Mouse (Mus musculus) heart, postnatal 0 days (tissue): ENCODE data around the gene Entpd1. TPM values are rescaled to one million over a fixed set of nuclear protein-coding genes. Genes with fewer than 3 reads are reported as not detected.

ENCODE experiments used
- ATAC-seq: fragments of 200-750 bp; cut with Nextera tagmentation; 2 replicates; pipeline ENCODE4 v1.8.0; 2017; ENCODE audit warnings: low read depth, moderate number of reproducible peaks, moderate library complexity; ENCODE audit not compliant: insufficient read depth
- DNase-seq: peaks from one replicate; pipeline ENCODE4 v3.0.0-alpha.2; 2016; ENCODE audit warnings: low spot score
- H3K27ac ChIP-seq: fragments of 300-500 bp; sonication (generic); 2 replicates; pipeline ENCODE4 v1.5.1; 2014; ENCODE audit warnings: low read depth, mild to moderate bottlenecking
- H3K27me3 ChIP-seq: fragments of 300-500 bp; sonication (generic); 2 replicates; pipeline ENCODE4 v1.6.1; 2014; ENCODE audit warnings: low read length, mixed read lengths; ENCODE audit not compliant: control insufficient read depth, insufficient read depth
- H3K36me3 ChIP-seq: fragments of 300-500 bp; sonication (generic); replicated peaks from 2 replicates; pipeline ENCODE4 v1.6.1; 2014; ENCODE audit warnings: low read length, mixed read lengths; ENCODE audit not compliant: control insufficient read depth, insufficient read depth
- H3K4me1 ChIP-seq: fragments of 300-500 bp; sonication (generic); 2 replicates; pipeline ENCODE4 v1.6.1; 2014; ENCODE audit warnings: antibody characterized with exemption; ENCODE audit not compliant: control insufficient read depth, insufficient read depth
- H3K4me2 ChIP-seq: fragments of 300-500 bp; sonication (generic); 2 replicates; pipeline ENCODE4 v1.6.1; 2014; ENCODE audit warnings: low read depth, mild to moderate bottlenecking, low read length, moderate library complexity
- H3K4me3 ChIP-seq: fragments of 300-500 bp; sonication (generic); 2 replicates; pipeline ENCODE4 v1.5.1; 2014; ENCODE audit warnings: low read depth, low read length
- H3K9ac ChIP-seq: fragments of 300-500 bp; sonication (generic); replicated peaks from 2 replicates; pipeline ENCODE4 v1.6.1; 2014; ENCODE audit warnings: low read depth, low read length, mixed read lengths
- H3K9me3 ChIP-seq: fragments of 300-500 bp; sonication (generic); replicated peaks from 2 replicates; pipeline ENCODE4 v1.6.1; 2016; ENCODE audit warnings: low read length; ENCODE audit not compliant: control insufficient read depth
- CTCF ChIP-seq: IDR thresholded peaks from 2 replicates; pipeline ENCODE4 v1.5.1; 2016; ENCODE audit warnings: antibody characterized with exemption, control low read depth, low read depth
- EP300 ChIP-seq: IDR thresholded peaks from 2 replicates; pipeline ENCODE4 v1.6.1; 2016; ENCODE audit warnings: antibody characterized with exemption, low read depth
- WGBS: fragments of 180-500 bp; shearing (Covaris S2); extraction: QIAGEN DNeasy Blood & Tissue Kit; methylation state at CpG from one replicate; pipeline ENCODE4 v1.1.7; 2014; 5-methylcytosine and 5-hydroxymethylcytosine counted together
- polyA plus RNA-seq: library from polyadenylated mRNA; unstranded; fragments of >200 nt; fragmentation: Nextera tagmentation; extraction: Ambion mirVana; gene quantifications from 2 replicates; pipeline ENCODE4 v1.2.1, GENCODE M21; 2015
- total RNA-seq: library from RNA; depleted of rRNA; stranded (reverse); fragments of >200 nt; gene quantifications from 2 replicates; pipeline ENCODE4 v1.2.3, GENCODE M21; 2014; ENCODE audit warnings: low replicate concordance

Gene Entpd1
- total and polyA plus RNA-seq, 2 experiments from 2014 or later = 10.3 to 31.7 TPM

GRCm38 (mm10) chr19:40646379-40646778 lies 34.2 kb downstream of the Entpd1 start:
- TF ChIP-seq CTCF = no peak
- no peak for TF ChIP-seq EP300
- H3K27ac ChIP-seq = no peak overlapping the region
- H3K4me2 ChIP-seq = no peak overlapping the region
- 54% methylated on average over 6 of the region's 6 CpGs for WGBS
- no peaks in the 10 kb centered on the region for H3K36me3 ChIP-seq
- no peak overlapping the region for H3K9ac ChIP-seq
- no peaks in the 10 kb centered on the region for H3K27me3 ChIP-seq
- H3K4me3 ChIP-seq = no peak overlapping the region
- no peak for ATAC-seq
- H3K9me3 ChIP-seq = no peaks in the 10 kb centered on the region
- no peak for DNase-seq
- no peaks in the 10 kb centered on the region for H3K4me1 ChIP-seq

- H3K27me3 ChIP-seq = no peaks in the 10 kb centered on the region
- H3K36me3 ChIP-seq = no peaks in the 10 kb centered on the region
- 53% methylated on average over 9 of the region's 9 CpGs for WGBS
- TF ChIP-seq EP300 (peak; percentile 59; the same call in 1 of the 2 replicates), CTCF (no peak)
- no peaks in the 10 kb centered on the region for H3K9me3 ChIP-seq
- no peaks in the 10 kb centered on the region for H3K4me1 ChIP-seq
- H3K27ac ChIP-seq = peak overlapping the region; percentile 67
- H3K4me3 ChIP-seq = no peak overlapping the region
- DNase-seq (peak; percentile 51), ATAC-seq (peak; percentile 81)
- H3K4me2 ChIP-seq = no peak overlapping the region
- no peak overlapping the region for H3K9ac ChIP-seq
Measured at GRCm38 (mm10) chr19:40647319-40648158, 35.4 kb downstream of the Entpd1 start.

- Histone ChIP-seq H3K4me1 (no peaks in the 10 kb centered on the region), H3K27ac (peak overlapping the region; percentile 26; the same call in 1 of the 2 replicates), H3K27me3 (no peaks in the 10 kb centered on the region), H3K4me2 (no peak overlapping the region), H3K9me3 (no peaks in the 10 kb centered on the region), H3K9ac (no peak overlapping the region), H3K36me3 (no peaks in the 10 kb centered on the region), H3K4me3 (no peak overlapping the region)
- WGBS = 32% methylated on average over 5 of the region's 5 CpGs
- DNase-seq (no peak), ATAC-seq (no peak)
- TF ChIP-seq EP300 (no peak), CTCF (no peak)
Measured at GRCm38 (mm10) chr19:40650090-40650489, 37.9 kb downstream of the Entpd1 start.

- H3K27me3 ChIP-seq = no peaks in the 10 kb centered on the region
- ATAC-seq = no peak
- peaks cover 5% of the 10 kb centered on the region; the same call in 1 of the 2 replicates for H3K4me1 ChIP-seq
- no peaks in the 10 kb centered on the region for H3K36me3 ChIP-seq
- no peak overlapping the region for H3K4me2 ChIP-seq
- TF ChIP-seq CTCF (no peak), EP300 (no peak)
- no peak overlapping the region for H3K4me3 ChIP-seq
- H3K9me3 ChIP-seq = no peaks in the 10 kb centered on the region
- no peak overlapping the region for H3K27ac ChIP-seq
- no peak overlapping the region for H3K9ac ChIP-seq
- 86% methylated on average over 5 of the region's 5 CpGs for WGBS
- no peak for DNase-seq
Measured at GRCm38 (mm10) chr19:40656207-40656606, 44.0 kb downstream of the Entpd1 start.

GRCm38 (mm10) chr19:40658281-40658680 lies 46.1 kb downstream of the Entpd1 start:
- 74% methylated on average over 6 of the region's 6 CpGs for WGBS
- Histone ChIP-seq H3K9me3 (no peaks in the 10 kb centered on the region), H3K9ac (no peak overlapping the region), H3K27ac (no peak overlapping the region), H3K4me3 (no peak overlapping the region), H3K4me1 (peaks cover 5% of the 10 kb centered on the region; the same call in 1 of the 2 replicates), H3K36me3 (no peaks in the 10 kb centered on the region), H3K27me3 (no peaks in the 10 kb centered on the region), H3K4me2 (no peak overlapping the region)
- TF ChIP-seq EP300 (no peak), CTCF (no peak)
- ATAC-seq (no peak), DNase-seq (no peak)

GRCm38 (mm10) chr19:40658935-40659334 lies 46.8 kb downstream of the Entpd1 start:
- 54% methylated on average over 5 of the region's 5 CpGs for WGBS
- no peaks in the 10 kb centered on the region for H3K27me3 ChIP-seq
- no peak overlapping the region for H3K27ac ChIP-seq
- no peak overlapping the region for H3K9ac ChIP-seq
- no peaks in the 10 kb centered on the region for H3K9me3 ChIP-seq
- H3K4me1 ChIP-seq = peaks cover 5% of the 10 kb centered on the region; the same call in 1 of the 2 replicates
- ATAC-seq (no peak), DNase-seq (no peak)
- no peak for TF ChIP-seq CTCF
- TF ChIP-seq EP300 = no peak
- peak overlapping the region; percentile 72 for H3K4me2 ChIP-seq
- H3K4me3 ChIP-seq = peak overlapping the region; percentile 46; the same call in 1 of the 2 replicates
- H3K36me3 ChIP-seq = no peaks in the 10 kb centered on the region
